13 mouse cellular contexts compared by ENCODE assay signal in the genomic region with DNA sequence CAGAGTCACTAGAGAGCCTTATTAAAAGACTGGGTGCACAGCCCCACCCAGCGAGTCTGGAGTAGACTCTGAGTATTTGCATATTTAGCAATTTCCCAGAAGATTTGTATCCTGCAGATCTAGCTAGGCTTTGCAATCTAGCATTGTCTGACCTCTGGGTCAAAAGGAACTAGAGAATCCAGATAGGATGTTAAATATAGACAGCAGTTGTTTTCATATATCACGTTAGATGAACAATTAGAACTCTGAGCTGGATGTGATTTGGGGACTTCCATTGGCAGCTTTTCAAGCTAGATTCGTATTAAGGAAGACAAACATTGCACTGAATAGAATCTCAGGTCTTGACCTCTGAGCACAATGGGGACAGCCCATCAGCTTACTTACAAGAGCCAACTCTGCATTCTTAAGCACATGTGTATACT.
DNase-seq lines count a peak whose midpoint lies in the region; ATAC-seq and TF ChIP-seq lines count a peak whose summit lies in the region.
"Had no signal": no experiment of that assay in that cellular context is flagged by ENCODE, and none has a peak within 500 bp of the region (broad histone marks: within the 10 kb centered on the region; RNA-seq: fewer than 3 reads in every experiment).

No protein-coding gene starts in this region.

- no peak overlapping the region for H3K27ac ChIP-seq in kidney, embryonic 15.5 days
- H3K27ac ChIP-seq in lung, embryonic 14.5 days (ENCODE audit: low read depth): no peak overlapping the region
- no peak overlapping the region for H3K27ac ChIP-seq in forebrain, embryonic 16.5 days (ENCODE audit: low read length)
- H3K27ac ChIP-seq: neural tube, embryonic 13.5 days had no signal

- no peaks in the 10 kb centered on the region for H3K36me3 ChIP-seq in kidney, embryonic 15.5 days
- no peaks in the 10 kb centered on the region for H3K36me3 ChIP-seq in lung, embryonic 14.5 days (ENCODE audit: insufficient read depth)
- H3K36me3 ChIP-seq in forebrain, embryonic 16.5 days (ENCODE audit: control insufficient read depth, insufficient read depth): no peaks in the 10 kb centered on the region
- H3K36me3 ChIP-seq: heart, embryonic 15.5 days; neural tube, embryonic 13.5 days had no signal

- WGBS in kidney, embryonic 15.5 days: 56% methylated on average over 3 of the region's 3 CpGs
- 47% methylated on average over 3 of the region's 3 CpGs for WGBS in lung, embryonic 14.5 days
- WGBS in forebrain, embryonic 16.5 days: 57% methylated on average over 3 of the region's 3 CpGs

- H3K9me3 ChIP-seq in kidney, embryonic 15.5 days (replicated peaks): no peaks in the 10 kb centered on the region
- H3K9me3 ChIP-seq in lung, embryonic 14.5 days (ENCODE audit: low read depth, low read length): no peaks in the 10 kb centered on the region
- H3K9me3 ChIP-seq in forebrain, embryonic 16.5 days (ENCODE audit: control insufficient read depth, low read length): no peaks in the 10 kb centered on the region
- H3K9me3 ChIP-seq: heart, embryonic 15.5 days; neural tube, embryonic 13.5 days had no signal

- no peak for TF ChIP-seq CTCF in lung, embryonic 14.5 days (IDR thresholded peaks at IDR 0.05; ENCODE audit: low read depth)

- H3K4me1 ChIP-seq in kidney, embryonic 15.5 days: no peaks in the 10 kb centered on the region
- H3K4me1 ChIP-seq in lung, embryonic 14.5 days (ENCODE audit: insufficient read depth): no peaks in the 10 kb centered on the region
- no peaks in the 10 kb centered on the region for H3K4me1 ChIP-seq in forebrain, embryonic 16.5 days (replicated peaks; ENCODE audit: control insufficient read depth, insufficient read depth, low read length)

- no peaks in the 10 kb centered on the region for H3K27me3 ChIP-seq in kidney, embryonic 15.5 days
- H3K27me3 ChIP-seq in lung, embryonic 14.5 days (ENCODE audit: insufficient read depth, low read length): no peaks in the 10 kb centered on the region
- no peaks in the 10 kb centered on the region for H3K27me3 ChIP-seq in forebrain, embryonic 16.5 days (replicated peaks; ENCODE audit: control insufficient read depth, insufficient read depth, low read length)
- H3K27me3 ChIP-seq: heart, embryonic 15.5 days; neural tube, embryonic 13.5 days had no signal

- H3K4me3 ChIP-seq in kidney, embryonic 15.5 days (replicated peaks): no peak overlapping the region
- no peak overlapping the region for H3K4me3 ChIP-seq in lung, embryonic 14.5 days (ENCODE audit: low read depth, low read length)
- H3K4me3 ChIP-seq in forebrain, embryonic 16.5 days (replicated peaks; ENCODE audit: low read length): no peak overlapping the region
- H3K4me3 ChIP-seq: heart, embryonic 15.5 days; neural tube, embryonic 13.5 days had no signal

- DNase-seq in adrenal gland, postnatal 10 days: peak; percentile 14
- DNase-seq in adrenal gland, postnatal 25 days: no peak
- peak; percentile 63 for DNase-seq in kidney, adult 9 months
- peak; percentile 17 for DNase-seq in lung, embryonic 14.5 days
- DNase-seq in frontal cortex, postnatal 10 days (ENCODE audit: low spot score in 2 of 2): no peak
- no peak for DNase-seq in cerebellum, postnatal 25 days
- DNase-seq: cerebellum, adult 11 months; embryo, embryonic 11 days; layer of hippocampus, postnatal 36 days had no signal

- no peak for ATAC-seq in kidney, embryonic 15.5 days (replicated peaks; ENCODE audit: low FRiP score)
- ATAC-seq in lung, embryonic 14.5 days (ENCODE audit: insufficient read depth): no peak
- ATAC-seq in forebrain, embryonic 16.5 days: no peak

- H3K4me2 ChIP-seq in kidney, embryonic 15.5 days: no peak overlapping the region
- no peak overlapping the region for H3K4me2 ChIP-seq in lung, embryonic 14.5 days
- no peak overlapping the region for H3K4me2 ChIP-seq in forebrain, embryonic 16.5 days (ENCODE audit: low read length)
- H3K4me2 ChIP-seq: heart, embryonic 15.5 days; neural tube, embryonic 13.5 days had no signal

- H3K9ac ChIP-seq in kidney, embryonic 15.5 days: no peak overlapping the region
- no peak overlapping the region for H3K9ac ChIP-seq in lung, embryonic 14.5 days
- H3K9ac ChIP-seq in forebrain, embryonic 16.5 days (replicated peaks; ENCODE audit: low read depth, low read length): no peak overlapping the region
- H3K9ac ChIP-seq: heart, embryonic 15.5 days; neural tube, embryonic 13.5 days had no signal

Comparison
In these comparisons a context has a peak if more than half of its experiments do, and no peak if none do; other contexts are left out.
1. DNase-seq: peak in adrenal gland, postnatal 10 days (single experiment), kidney, adult 9 months (single experiment) and lung, embryonic 14.5 days (single experiment); none in adrenal gland, postnatal 25 days (single experiment), frontal cortex, postnatal 10 days (0 of 2) and cerebellum, postnatal 25 days (0 of 2).